Mouse (Mus musculus) heart, embryonic 11.5 days (tissue): ENCODE data around the gene Vwa5a. TPM values are rescaled to one million over a fixed set of nuclear protein-coding genes. Genes with fewer than 3 reads are reported as not detected.

ENCODE experiments used
- ATAC-seq: fragments of 200-750 bp; cut with Nextera tagmentation; replicated peaks from 2 replicates; pipeline ENCODE4 v1.8.0; 2017; ENCODE audit warnings: moderate library complexity; ENCODE audit not compliant: insufficient number of reproducible peaks, low FRiP score, low TSS enrichment
- H3K27ac ChIP-seq: fragments of 300-500 bp; sonication (generic); 2 replicates; pipeline ENCODE4 v1.5.1; 2014; ENCODE audit warnings: mild to moderate bottlenecking, low read depth, low read length
- H3K27me3 ChIP-seq: fragments of 300-500 bp; sonication (generic); 2 replicates; pipeline ENCODE4 v1.6.1; 2014; ENCODE audit warnings: mild to moderate bottlenecking, low read length, mixed read lengths; ENCODE audit not compliant: control insufficient read depth, insufficient read depth
- H3K36me3 ChIP-seq: fragments of 300-500 bp; sonication (generic); 2 replicates; pipeline ENCODE4 v1.6.1; 2014; ENCODE audit warnings: mild to moderate bottlenecking, low read length, moderate library complexity, mixed read lengths; ENCODE audit not compliant: control insufficient read depth, insufficient read depth
- H3K4me1 ChIP-seq: fragments of 300-500 bp; sonication (generic); 2 replicates; pipeline ENCODE4 v1.6.1; 2014; ENCODE audit warnings: low read length; ENCODE audit not compliant: control insufficient read depth, insufficient read depth
- H3K4me2 ChIP-seq: fragments of 300-500 bp; sonication (generic); 2 replicates; pipeline ENCODE4 v1.6.1; 2014; ENCODE audit warnings: mild to moderate bottlenecking, moderate library complexity
- H3K4me3 ChIP-seq: fragments of 300-500 bp; sonication (generic); 2 replicates; pipeline ENCODE4 v1.5.1; 2014; ENCODE audit warnings: low read depth, low read length
- H3K9ac ChIP-seq: fragments of 300-500 bp; sonication (generic); 2 replicates; pipeline ENCODE4 v1.6.1; 2014; ENCODE audit warnings: mild to moderate bottlenecking, low read depth, low read length, moderate library complexity
- H3K9me3 ChIP-seq: fragments of 300-500 bp; sonication (generic); replicated peaks from 2 replicates; pipeline ENCODE4 v1.6.1; 2016; ENCODE audit warnings: low read length; ENCODE audit not compliant: control insufficient read depth
- WGBS: fragments of 180-500 bp; shearing (Covaris S2); extraction: QIAGEN DNeasy Blood & Tissue Kit; methylation state at CpG from one replicate; pipeline ENCODE4 v1.1.7; 2014; ENCODE audit not compliant: insufficient replicate concordance; 5-methylcytosine and 5-hydroxymethylcytosine counted together
- polyA plus RNA-seq: library from polyadenylated mRNA; unstranded; fragments of >200 nt; fragmentation: Nextera tagmentation; extraction: Ambion mirVana; gene quantifications from 2 replicates; pipeline ENCODE4 v1.2.1, GENCODE M21; 2014

Vwa5a gene
- polyA plus RNA-seq, 1 experiment from 2014 or later: 19.0 TPM

- no peak within 1 kb of the TSS for H3K27ac ChIP-seq
- 88% methylated on average over 1 of the region's 1 CpGs for WGBS
- no peak within 1 kb of the TSS for H3K4me3 ChIP-seq
- no peaks in the 10 kb centered on the region for H3K9me3 ChIP-seq
- H3K27me3 ChIP-seq: no peaks in the 10 kb centered on the region
- no peak within 1 kb of the TSS for H3K4me2 ChIP-seq
- ATAC-seq: no peak
- H3K9ac ChIP-seq: no peak within 1 kb of the TSS
- no peaks in the 10 kb centered on the region for H3K4me1 ChIP-seq
- H3K36me3 ChIP-seq: no peaks in the 10 kb centered on the region
These were observed 33.9 kb downstream of the Vwa5a start, which contains the start of gene Olfr920 for GRCm38 (mm10) chr9:38751999-38752398. TSS of gene Olfr920 (plus strand) at chr9:38752299.

GRCm38 (mm10) chr9:38772768-38773167 lies 54.7 kb downstream of the Vwa5a start, which contains the start of gene Olfr921:
TSS of gene Olfr921 (plus strand) at chr9:38773068.
- H3K9me3 ChIP-seq: no peaks in the 10 kb centered on the region
- H3K36me3 ChIP-seq: no peaks in the 10 kb centered on the region
- H3K4me3 ChIP-seq: no peak within 1 kb of the TSS
- no peak within 1 kb of the TSS for H3K9ac ChIP-seq
- no peaks in the 10 kb centered on the region for H3K4me1 ChIP-seq
- H3K4me2 ChIP-seq: no peak within 1 kb of the TSS
- ATAC-seq: no peak
- H3K27ac ChIP-seq: no peak within 1 kb of the TSS
- H3K27me3 ChIP-seq: no peaks in the 10 kb centered on the region

- WGBS: 75% methylated on average over 2 of the region's 2 CpGs
- Histone ChIP-seq H3K36me3 (no peaks in the 10 kb centered on the region), H3K4me2 (no peak overlapping the region), H3K9ac (no peak overlapping the region), H3K4me3 (no peak overlapping the region), H3K27ac (no peak overlapping the region), H3K9me3 (no peaks in the 10 kb centered on the region), H3K4me1 (no peaks in the 10 kb centered on the region), H3K27me3 (no peaks in the 10 kb centered on the region)
- ATAC-seq: no peak
These were observed 74.6 kb downstream of the Vwa5a start for GRCm38 (mm10) chr9:38792689-38793088.

Other genes starting within 250 kb of the Vwa5a start
- not detected in 2 replicates for gene Olfr905, start 247.2 kb upstream of the Vwa5a start, polyA plus RNA-seq
- gene Olfr906, start 231.2 kb upstream of the Vwa5a start, polyA plus RNA-seq: not detected in 2 replicates
- gene Olfr907, start 222.5 kb upstream of the Vwa5a start, polyA plus RNA-seq: not detected in 2 replicates
- not detected in 2 replicates for gene Olfr911-ps1, start 196.7 kb upstream of the Vwa5a start, polyA plus RNA-seq
- gene Olfr910, start 180.4 kb upstream of the Vwa5a start, polyA plus RNA-seq: not detected in 2 replicates
- gene Olfr912, start 138.1 kb upstream of the Vwa5a start, polyA plus RNA-seq: not detected in 2 replicates
- not detected in 2 replicates for gene Olfr913, start 125.5 kb upstream of the Vwa5a start, polyA plus RNA-seq
- gene Olfr914, start 113.2 kb upstream of the Vwa5a start, polyA plus RNA-seq: not detected in 2 replicates
- gene Olfr916, start 58.4 kb upstream of the Vwa5a start, polyA plus RNA-seq: not detected in 2 replicates
- not detected in 2 replicates for gene Olfr917, start 52.4 kb upstream of the Vwa5a start, polyA plus RNA-seq
- gene Olfr918, start 43.7 kb upstream of the Vwa5a start, polyA plus RNA-seq: not detected in 2 replicates
- not detected in 2 replicates for gene Olfr919, start 14.6 kb upstream of the Vwa5a start, polyA plus RNA-seq
- 0.03 TPM in 1 of 2 replicates, not detected in the other for gene Olfr920, start 34.0 kb downstream of the Vwa5a start, polyA plus RNA-seq
- not detected in 2 replicates for gene Olfr921, start 54.8 kb downstream of the Vwa5a start, polyA plus RNA-seq
- not detected in 2 replicates for gene Olfr922, start 96.3 kb downstream of the Vwa5a start, polyA plus RNA-seq
- gene Olfr923, start 108.3 kb downstream of the Vwa5a start, polyA plus RNA-seq: not detected in 2 replicates
- not detected in 2 replicates for gene Olfr924, start 126.2 kb downstream of the Vwa5a start, polyA plus RNA-seq
- not detected in 2 replicates for gene Olfr26, start 136.8 kb downstream of the Vwa5a start, polyA plus RNA-seq
- not detected in 2 replicates for gene Olfr926, start 158.9 kb downstream of the Vwa5a start, polyA plus RNA-seq
- not detected in 2 replicates for gene Olfr930, start 211.5 kb downstream of the Vwa5a start, polyA plus RNA-seq